Mouse (Mus musculus) frontal cortex, postnatal 14 days (tissue): ENCODE results near the gene Vpreb3.

Experiments
- DNase-seq, 2 experiments: peaks; one replicate each; pipeline ENCODE4 v3.0.0; 2022; ENCODE audit warnings: low spot score in 2 of 2

The Vpreb3 gene

DNA sequence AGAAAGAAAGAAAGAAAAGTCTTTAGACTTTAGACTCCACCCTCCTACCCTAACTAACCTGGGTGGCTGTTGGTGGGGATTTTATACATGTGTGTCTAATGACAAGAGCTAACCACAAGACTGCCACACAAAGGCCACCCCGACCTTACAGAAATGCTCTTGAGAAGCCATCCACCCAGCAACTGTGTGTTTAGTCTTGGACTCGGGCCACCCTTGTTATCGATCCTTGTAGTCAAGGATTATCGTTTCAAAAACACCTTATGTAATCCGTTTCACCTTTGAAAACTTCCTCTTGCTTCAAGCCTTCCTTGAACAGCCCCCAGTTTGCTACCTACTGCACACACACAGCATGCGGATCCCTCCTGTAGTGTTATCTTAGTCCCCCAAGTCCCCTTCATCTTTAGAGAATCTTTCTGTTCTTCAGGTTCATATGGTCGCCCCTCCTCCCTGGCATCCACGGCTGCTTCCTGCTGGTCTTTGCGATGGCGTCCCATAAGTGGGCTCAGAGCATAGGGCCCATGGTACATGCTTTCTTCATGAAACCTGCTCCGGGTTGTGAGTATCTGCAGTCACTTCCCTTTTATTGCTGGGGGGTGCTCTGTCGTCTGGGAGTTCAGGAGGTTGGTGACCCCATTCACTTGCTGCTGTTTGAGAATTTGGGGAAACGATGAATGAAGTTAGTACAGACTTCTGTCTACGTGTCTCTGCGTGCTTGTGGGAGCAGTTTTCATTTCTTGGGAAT lies at the start of gene Vpreb3:
TSS of gene Vpreb3 (plus strand) at position 322 of the 742 bp plus-strand sequence.
- no peak for DNase-seq

DNA sequence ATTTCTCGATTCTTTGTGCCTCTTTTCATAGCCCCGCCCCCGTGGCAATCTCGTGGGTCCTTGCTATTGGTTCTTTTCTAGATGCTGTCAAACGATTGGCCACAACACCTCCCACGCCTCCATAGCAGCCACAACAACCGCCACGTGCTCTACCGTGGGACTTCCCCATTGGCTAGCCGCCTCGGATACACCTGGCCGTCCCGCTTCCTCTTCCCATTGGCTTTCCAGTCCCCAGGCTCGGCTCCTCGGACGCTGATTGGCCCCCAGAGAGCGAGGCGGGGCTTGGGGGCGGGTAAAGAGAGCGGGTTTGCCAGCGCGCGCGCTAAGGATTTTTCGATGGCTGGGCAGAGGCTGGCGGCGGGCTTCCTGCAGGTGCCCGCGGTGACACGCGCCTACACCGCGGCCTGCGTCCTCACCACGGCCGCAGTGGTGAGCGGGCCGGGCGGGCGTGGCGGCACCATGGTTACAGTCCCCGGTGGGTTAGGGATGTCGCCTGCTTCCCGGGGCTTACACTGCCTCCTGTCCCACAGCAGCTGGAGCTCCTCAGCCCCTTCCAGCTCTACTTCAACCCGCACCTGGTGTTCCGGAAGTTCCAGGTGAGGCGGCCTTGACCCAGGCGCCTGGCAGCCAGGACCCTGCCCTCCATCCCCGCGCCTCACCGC lies 49.6 kb upstream of the Vpreb3 start, which contains the start of gene Derl3:
TSS of gene Derl3 (plus strand) at position 325 of the 662 bp plus-strand sequence.
- peak; percentile 93 to 97 for DNase-seq

DNA sequence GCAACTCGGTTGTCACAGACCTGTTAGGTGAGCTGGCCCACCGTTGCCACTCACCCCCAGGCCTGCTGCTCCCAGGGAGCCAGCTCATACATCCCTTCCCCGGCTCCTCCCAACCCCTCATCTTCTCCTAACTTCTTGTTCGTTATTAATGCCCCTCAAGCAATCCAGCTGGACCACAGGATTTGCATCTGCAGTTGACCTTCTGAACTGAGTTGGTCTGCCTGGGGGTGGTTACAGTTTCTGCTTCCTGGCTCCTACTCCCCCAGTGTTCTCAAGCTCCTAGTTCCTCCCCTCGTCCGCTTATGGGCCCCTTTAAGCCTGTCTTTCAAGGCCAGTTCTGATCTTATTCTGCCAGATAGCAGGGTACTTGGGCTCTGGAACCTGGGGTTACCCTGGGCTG lies 48.3 kb upstream of the Vpreb3 start:
- no peak for DNase-seq

DNA sequence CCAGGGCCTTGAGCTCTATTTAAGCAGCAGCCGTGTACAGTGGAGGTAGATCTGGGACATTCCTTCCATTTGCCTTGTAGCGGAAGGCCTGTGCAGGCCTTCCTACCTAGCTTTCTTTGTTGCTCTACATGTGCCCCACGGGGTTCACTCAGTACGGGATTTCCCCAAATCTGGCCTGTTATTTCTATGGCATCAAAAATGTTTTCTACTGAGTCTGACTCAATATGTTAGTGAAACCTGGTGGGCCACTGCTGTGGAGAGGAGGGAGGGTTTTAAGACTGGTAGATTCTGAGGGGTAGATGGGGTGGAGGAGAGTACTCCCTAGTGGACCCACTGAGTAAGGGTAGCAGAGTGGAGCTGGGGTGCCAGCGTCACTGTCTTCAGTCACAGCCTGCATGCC lies 47.1 kb upstream of the Vpreb3 start:
- DNase-seq, result no peak

DNA sequence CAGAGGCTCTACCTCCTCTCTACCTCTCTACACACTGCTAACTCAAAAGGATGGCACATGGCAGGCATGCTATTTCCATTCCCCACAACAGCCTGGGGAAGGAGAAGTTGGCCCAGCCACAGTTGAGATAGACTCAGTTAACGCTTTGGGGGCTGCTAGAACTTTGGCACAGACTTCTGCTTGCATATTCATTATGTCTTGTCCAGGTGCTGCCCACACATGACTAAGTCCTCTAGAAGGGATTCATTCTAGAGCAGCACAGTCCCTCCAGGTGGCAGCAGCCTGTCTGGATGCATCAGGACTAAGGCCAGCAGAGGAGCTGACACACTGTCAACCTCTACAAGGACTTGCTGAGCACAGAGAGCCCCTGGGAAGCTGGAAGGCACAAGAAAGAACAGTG lies 46.6 kb upstream of the Vpreb3 start:
- no peak for DNase-seq

DNA sequence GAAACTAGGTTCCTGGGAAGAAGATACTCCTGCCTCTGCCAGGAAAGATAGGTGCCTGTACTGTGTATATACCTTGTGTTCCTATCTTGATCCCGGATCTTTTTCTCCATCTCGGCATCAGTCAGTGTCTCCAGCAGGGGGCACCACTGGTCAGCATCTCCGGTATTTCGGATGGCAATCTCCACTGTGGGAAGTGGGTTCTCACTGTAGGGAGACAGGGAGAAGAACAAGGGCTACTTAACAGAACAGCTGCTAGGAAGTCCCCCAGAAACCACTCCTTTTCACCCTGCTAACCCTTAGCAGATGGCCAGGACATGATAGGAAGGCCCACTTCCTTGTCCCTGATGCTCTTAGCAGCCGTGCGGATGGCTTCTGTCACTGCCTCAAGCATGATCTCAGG lies 45.5 kb upstream of the Vpreb3 start:
- peak in 1 of 2 experiments; percentile 62 for DNase-seq

DNA sequence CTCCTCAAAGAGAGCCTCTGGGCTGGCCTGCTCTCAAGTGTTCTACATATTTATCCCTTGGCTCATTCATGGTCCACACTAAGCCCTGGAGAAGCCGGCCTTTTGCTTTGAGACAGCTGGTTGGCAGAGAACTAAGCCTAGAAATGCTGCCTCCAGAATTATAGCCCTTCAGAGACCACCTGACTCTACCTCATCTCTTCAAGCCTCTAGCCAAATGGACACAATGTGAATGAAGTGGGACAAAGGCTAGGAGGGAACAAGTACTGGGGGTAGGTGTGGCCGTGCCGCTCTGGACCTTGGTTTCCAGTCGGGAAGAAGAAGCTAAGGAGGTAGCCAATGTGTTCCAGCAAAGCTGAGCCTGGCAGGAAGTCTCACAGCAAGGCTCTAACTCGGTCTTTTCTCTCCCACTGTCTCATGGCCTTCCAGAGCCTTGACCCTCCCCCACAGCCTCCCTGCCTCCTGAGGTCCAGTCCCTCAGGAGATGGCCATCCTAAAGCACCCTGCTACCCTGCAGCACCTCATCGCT lies 44.8 kb upstream of the Vpreb3 start:
- no peak for DNase-seq

DNA sequence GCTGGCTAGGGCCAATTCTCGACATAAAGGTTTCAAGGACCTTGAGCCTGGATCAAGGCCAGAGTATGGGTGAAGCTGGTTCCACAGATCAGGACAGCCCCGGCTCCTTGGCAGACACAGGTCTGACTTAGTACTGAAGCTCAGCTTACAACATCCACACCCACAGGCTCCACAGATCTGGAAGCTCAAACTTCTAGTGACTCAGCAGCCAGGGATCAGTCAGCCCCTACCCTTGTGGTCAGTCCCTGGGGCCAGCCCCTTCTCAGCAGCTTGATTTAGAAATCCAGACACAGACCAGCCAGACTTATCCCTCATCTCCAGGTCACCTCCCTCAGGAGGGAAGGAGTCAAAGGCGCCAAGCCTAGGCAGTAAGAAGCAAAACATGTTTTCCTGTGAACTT lies 44.0 kb upstream of the Vpreb3 start:
- no peak for DNase-seq

DNA sequence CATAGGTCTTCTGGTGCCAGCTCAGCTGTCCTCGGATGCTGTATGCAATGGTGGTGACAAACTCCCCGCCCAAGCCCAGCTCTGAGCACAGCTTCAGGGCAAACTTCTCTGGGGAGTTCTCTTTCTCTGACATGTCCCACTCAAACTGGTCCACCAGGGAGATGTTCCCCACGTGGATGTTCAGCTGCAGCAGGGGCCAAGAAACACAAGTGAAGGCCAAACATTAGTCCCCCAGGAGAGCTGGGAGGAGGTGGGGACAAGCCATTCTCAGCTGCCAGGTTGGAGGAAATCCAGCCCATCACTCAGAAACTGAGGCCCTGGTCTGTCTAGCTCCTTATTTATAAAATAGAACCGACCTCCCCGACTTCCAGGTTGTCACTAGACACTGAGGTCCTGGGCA lies 38.5 kb upstream of the Vpreb3 start:
- no peak for DNase-seq

DNA sequence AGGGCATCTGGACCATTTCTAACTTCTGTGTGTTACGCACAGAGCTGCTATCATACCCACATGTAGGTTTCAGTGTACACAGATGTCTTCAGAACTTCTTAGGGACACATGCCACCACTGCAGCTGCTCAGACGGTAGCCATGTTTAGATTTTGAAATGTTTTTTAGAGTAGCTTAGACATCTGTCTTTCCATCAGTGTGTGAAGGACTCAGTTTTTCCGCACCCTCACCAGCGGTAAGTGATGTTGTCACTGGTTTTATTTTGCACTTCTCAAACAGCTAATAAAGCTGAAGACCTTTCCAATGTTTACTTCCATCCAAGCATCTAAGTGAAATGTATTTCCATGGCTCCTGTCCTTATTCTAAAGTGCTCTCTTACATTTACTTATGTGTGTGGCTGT lies 36.0 kb upstream of the Vpreb3 start:
- DNase-seq, result no peak

DNA sequence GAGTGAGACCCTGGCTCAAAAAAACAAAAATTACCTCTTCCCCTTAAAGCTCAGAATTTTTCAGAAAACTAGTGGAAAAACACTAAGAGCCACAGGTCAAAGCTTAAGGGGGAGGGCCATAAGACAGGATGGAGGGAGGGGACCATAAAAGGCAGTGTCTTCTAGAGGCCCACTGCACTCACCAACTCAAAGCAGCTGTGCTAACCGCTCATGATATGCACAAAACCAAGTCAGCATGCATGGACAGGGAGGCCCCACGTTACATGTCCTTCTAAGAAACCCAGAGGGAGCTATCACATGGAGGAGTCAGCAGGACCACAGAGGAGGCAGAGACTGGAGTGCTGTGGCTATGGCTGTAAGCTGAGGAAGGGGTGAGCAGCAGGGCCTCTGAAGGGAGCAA lies 32.2 kb upstream of the Vpreb3 start:
- no peak for DNase-seq

DNA sequence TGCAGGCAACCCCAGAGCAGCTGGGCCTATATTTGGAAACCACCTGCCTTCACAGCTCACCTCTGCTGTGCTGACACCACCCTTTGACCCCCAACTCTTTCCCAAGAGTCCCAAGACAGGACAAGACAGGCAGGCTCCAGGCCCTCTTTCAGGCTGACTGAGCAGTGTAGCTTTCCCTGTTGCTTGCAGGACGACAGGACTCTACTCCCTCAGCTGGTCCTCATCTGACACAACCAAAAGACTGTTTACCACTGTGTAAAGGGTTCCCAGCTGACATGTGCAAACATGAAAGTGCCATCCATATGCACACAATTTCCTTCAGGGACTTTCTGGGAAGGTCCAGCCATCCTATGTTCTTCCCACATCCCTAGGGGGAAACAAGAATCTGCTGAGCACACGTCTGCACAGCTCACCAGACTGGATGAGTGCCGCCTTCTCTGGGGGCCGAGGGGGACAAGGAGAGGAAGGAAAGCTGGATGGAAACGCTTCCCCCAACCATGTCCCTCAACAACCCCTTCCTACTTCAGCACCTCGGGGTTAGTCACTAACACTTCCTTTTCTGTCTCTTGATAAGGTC lies 29.8 kb upstream of the Vpreb3 start:
- DNase-seq, result no peak

DNA sequence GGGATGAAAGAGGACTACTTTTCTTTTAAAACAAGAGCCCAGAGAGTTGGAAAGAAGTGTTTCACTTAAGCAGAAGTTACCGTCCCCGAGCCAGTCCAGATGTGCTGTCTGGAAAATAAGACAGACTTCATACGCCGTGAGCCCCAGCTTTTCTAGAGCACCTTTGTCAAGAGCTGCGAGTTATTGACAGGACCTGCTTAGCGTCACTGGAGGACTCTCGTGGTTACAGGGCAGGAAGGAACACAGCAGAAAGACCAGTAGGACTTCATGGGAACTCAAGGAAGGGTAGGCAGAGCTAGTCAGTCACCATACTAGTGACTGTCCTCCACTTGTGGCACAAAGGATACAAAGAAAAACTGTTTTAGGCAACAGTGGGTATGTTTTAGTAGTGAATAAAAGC lies 27.3 kb upstream of the Vpreb3 start:
- DNase-seq, result no peak

DNA sequence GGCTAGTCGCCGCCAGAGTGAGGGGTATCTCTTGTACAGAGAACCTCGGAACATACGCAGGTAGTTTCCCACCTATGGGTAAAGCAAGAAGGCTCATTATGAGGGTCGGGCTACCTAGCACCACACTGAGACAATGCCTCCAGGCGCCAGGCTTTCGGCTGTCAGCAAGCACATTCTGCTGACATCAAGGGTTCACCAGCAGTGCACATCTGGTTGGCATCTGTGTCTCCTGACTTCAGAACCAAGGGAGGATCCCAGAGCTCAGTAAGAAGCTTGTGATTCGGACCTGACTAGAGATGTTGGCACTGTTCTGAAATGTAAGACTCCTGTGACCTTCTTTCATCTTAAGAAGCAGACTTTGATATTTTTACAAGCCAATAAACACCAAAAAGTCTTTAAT lies 26.0 kb upstream of the Vpreb3 start:
- no peak for DNase-seq

DNA sequence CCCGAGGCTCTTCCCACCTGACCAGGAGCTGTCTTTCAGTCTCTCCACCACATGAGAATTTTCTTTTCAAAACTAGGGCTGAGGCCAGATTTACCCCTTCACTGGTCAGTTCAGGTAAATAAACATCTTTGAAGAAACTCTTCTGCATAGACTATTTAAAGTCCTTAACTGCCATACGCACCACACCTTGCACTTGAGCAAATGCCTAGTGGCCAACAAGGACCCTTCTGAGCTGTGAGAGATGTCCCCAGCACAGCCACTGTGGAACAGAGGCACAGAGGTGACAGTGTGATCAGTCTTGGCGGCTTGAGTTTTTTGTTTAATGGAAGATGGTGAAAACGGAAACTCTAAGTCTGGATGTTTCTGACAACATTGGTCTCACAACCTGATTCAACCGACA lies 23.8 kb upstream of the Vpreb3 start:
- DNase-seq, result no peak

DNA sequence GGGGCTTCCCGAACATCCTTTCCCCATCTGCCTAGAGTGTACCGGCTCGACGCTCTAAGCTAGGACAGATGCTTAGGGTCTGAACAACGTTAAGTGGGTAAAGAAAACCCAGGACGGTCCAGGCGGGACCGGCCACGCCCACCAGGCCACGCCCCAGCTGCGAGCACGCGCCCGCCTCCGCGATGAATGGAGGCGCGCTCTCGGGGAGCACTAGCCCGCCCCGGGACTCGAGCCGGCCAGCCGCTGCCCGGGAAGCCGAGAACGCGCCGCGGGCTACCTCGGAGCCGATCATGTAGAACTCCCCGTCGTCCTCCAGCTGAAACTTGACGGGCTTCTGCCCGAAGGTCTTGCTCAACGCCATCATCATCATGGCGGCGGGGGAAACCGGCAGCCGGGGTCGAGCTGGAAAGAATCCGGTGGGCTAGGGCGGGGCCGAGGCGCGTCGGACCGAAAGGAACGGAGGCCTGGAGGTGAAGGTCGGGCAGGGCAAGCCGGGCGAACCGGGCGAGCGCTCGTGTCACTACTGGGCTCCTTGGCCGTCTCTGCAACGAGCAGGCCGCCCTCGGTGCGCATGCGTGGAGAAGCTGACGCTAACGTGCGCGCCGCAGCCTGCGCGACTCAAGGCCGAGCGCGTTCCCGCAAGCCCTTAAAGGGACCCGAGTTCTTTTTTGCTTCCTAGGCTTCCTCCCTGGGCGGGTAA lies 21.7 kb upstream of the Vpreb3 start, which contains the start of gene Smarcb1:
TSS of gene Smarcb1 (minus strand) at position 592 of the 700 bp plus-strand sequence.
- peak; percentile 89 to 94 for DNase-seq

DNA sequence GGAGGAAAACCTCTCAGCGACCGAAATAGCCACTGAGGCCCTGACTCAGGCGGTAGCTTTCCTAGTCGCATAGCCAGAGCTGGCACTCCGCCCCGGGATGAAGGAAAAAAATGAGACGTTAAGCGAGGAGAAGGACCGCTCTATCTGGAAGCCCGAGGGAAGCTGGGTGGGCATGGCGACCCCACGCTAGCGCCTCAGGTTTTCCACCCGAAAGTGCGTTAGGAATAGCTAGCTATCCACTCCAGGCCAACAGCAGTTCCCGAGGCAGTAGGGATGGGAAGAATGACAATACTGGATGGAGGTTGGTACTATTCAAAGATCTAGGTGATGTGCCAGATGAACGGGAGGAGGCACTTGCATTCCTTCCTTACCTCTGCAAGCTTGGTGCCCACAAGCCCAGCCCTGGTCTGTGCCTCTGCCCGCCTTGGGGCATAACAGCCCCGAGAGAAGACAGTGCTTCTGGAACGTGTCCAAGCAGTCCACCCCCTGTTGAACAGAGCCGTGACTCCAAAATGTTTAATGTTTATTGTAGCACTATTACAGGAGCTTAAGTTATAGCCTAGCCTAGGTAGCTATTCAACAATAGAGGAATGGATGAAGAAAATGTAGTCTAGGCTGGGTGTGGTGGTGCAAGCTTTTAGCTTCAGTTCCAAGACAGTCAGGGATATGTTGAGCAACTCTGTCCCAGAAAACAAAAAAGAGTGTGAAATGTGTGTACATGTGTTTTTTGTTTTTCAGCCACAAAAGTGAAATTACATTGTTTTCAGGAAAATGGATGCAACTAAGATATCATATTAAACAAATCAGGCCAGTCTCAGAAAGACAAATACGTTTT lies 20.9 kb upstream of the Vpreb3 start:
- DNase-seq, result no peak

DNA sequence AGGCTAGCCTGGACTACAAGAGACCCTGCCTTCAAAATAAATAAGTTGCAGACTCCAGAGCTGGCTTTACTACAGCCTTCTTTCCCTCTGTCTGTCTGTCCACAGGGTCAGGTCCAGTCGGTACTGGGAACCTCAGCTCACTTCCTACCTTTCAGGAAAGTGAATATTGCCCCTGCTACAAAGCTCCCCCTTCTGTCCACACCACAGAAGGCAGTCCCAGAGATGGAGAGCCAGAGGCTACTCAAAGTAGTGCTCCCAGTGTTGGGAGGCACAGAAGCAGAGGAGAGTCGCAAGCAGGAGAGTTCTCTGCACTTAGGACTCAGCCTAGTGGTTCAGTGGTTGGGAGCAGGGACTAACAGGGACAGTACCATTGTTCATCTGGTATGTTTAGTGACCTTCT lies 18.5 kb upstream of the Vpreb3 start:
- DNase-seq, result no peak

DNA sequence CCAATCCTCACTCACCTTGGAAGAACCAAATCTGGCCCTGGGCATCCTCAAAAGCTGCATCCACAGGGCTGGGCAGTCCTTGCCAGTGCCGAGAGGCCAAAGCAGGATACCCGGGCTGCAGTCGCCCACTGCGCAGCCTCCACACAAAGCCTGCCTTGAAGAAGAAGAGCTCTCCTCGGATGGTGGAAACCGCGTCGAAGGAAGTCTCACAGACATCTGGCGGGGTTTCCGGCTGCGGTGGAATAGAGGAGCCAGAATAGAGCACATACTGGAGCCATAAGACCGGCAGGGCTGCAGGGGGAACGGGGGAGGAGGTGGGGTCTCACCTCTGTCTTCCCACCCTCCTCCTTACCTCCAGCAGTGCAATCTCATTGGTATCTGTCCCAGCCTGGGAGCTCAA lies 16.5 kb upstream of the Vpreb3 start:
- no peak for DNase-seq

DNA sequence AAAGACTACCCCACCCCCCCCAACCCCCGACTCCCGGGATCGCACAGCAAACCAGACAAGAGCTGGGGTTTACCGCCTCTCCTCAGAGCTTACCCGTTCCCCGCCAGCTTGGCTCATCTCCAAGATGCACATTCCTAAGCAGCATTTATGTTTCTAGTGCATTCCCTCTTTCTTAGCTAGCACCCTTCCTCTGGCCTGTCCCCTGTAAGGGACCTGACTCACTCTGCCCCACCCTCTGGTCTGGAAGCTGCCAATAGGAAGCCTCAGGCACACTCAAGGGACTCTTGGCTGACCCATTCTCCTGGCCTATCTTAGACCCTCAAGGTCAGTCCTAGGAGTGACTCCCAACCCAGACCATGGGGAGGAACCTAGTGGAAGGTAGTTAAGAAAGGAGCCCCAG lies 12.6 kb upstream of the Vpreb3 start:
- DNase-seq, result no peak

DNA sequence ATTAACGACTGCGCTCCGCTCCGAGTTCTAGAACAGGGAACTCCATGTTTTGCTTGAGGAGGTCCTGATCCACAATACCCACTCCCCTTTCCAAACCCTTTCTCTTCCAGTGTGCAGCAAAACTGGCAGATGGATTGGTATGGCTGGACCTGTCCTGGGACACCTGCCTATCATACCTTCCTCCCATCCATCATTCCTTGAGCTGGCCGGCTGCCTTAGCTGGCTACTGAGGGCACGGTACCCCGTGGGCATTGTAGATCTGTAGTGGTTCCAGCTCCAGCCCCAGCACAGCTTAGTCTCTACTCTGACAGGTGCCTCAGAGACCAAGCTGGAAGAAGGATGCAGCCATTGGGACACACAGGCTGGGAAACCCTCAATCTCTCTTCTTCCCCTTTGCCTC lies 11.5 kb upstream of the Vpreb3 start:
- no peak for DNase-seq
